Mouse (Mus musculus): ENCODE measurements around the gene Utp14a.

DNA sequence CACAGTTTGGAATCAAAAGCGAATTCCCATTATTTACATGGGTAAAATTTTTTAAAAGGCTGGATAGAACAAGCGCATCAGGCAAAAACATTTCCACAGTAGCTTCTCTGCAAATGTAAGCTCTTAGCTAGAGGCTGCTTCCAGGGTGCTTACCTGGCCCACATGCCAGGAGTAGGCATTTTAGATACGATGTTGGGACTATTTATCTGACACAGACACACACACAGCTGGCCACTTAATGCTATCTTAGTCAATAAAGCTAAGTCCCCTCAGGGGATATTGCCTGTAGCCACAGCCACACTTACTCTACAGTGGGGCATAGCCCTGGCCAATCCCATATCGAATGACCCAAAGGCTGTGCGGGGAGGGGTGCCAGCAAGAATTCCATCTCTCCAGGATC is 55.1 kb downstream of the Utp14a start:
- TF ChIP-seq CTCF (IDR thresholded peaks at IDR 0.05; ENCODE audit: low read depth, low read length): no peak
- no peak for TF ChIP-seq POLR2A (IDR thresholded peaks at IDR 0.05; ENCODE audit: insufficient read depth, low read length)
- no peak for TF ChIP-seq EP300 (IDR thresholded peaks at IDR 0.05; ENCODE audit: insufficient read depth, low read depth, low read length)
